27 mouse cellular contexts compared by ENCODE assay signal in the genomic region with DNA sequence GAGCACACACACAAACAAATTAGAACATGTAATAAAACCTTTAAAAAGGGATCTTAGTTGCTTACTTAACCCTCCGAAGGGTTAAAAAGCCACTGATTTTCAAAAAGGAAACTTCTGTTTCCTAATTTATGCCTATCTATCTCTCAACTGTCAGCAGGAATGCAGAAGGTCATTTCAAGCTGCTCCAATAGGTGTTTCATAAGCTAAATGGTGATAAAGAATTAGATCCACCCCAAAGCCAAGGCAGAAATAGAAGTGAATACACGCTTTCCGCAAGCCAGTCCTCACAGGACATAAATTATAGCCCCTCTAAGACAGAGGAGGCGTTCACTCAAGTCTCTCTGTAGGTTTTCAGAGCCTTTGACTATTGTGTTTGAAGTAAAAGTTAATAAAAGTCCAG.
DNase-seq lines count a peak whose midpoint lies in the region; ATAC-seq lines count a peak whose summit lies in the region.
"Had no signal": no experiment of that assay in that cellular context is flagged by ENCODE, and none has a peak within 500 bp of the region (broad histone marks: within the 10 kb centered on the region; RNA-seq: fewer than 3 reads in every experiment).

No protein-coding gene starts in this region.

- no peak overlapping the region for H3K4me2 ChIP-seq in midbrain, embryonic 11.5 days
- no peak overlapping the region for H3K4me2 ChIP-seq in midbrain, embryonic 16.5 days (ENCODE audit: low read length)
- no peak overlapping the region for H3K4me2 ChIP-seq in hindbrain, embryonic 16.5 days (ENCODE audit: low read length)
- H3K4me2 ChIP-seq: embryonic facial prominence, embryonic 13.5 days; embryonic facial prominence, embryonic 15.5 days; forebrain, embryonic 13.5 days; forebrain, embryonic 15.5 days had no signal

- no peak overlapping the region for H3K27ac ChIP-seq in midbrain, embryonic 11.5 days (ENCODE audit: low read depth, low read length)
- no peak overlapping the region for H3K27ac ChIP-seq in midbrain, embryonic 16.5 days (ENCODE audit: low read length)
- no peak overlapping the region for H3K27ac ChIP-seq in hindbrain, embryonic 16.5 days (ENCODE audit: low read depth, low read length)
- H3K27ac ChIP-seq: embryonic facial prominence, embryonic 13.5 days; embryonic facial prominence, embryonic 15.5 days; forebrain, embryonic 13.5 days; forebrain, embryonic 15.5 days had no signal

- H3K9ac ChIP-seq in midbrain, embryonic 11.5 days (ENCODE audit: low read length): no peak overlapping the region
- no peak overlapping the region for H3K9ac ChIP-seq in midbrain, embryonic 16.5 days (ENCODE audit: low read depth, low read length)
- H3K9ac ChIP-seq in hindbrain, embryonic 16.5 days (ENCODE audit: low read depth, low read length): no peak overlapping the region
- H3K9ac ChIP-seq: embryonic facial prominence, embryonic 13.5 days; embryonic facial prominence, embryonic 15.5 days; forebrain, embryonic 13.5 days; forebrain, embryonic 15.5 days; forebrain, postnatal 0 days had no signal

- H3K27me3 ChIP-seq in midbrain, embryonic 11.5 days (ENCODE audit: control insufficient read depth, insufficient read depth, low read length): no peaks in the 10 kb centered on the region
- H3K27me3 ChIP-seq in midbrain, embryonic 16.5 days (ENCODE audit: control insufficient read depth, insufficient read depth, low read depth, low read length): no peaks in the 10 kb centered on the region
- no peaks in the 10 kb centered on the region for H3K27me3 ChIP-seq in hindbrain, embryonic 16.5 days (replicated peaks; ENCODE audit: control insufficient read depth, insufficient read depth, low read length)
- H3K27me3 ChIP-seq: CH12.LX; embryonic facial prominence, embryonic 13.5 days; embryonic facial prominence, embryonic 15.5 days; forebrain, embryonic 13.5 days; forebrain, embryonic 15.5 days; Patski had no signal

- 92% methylated on average over 4 of the region's 4 CpGs for WGBS in midbrain, embryonic 11.5 days
- WGBS in midbrain, embryonic 16.5 days: 86% methylated on average over 4 of the region's 4 CpGs
- WGBS in hindbrain, embryonic 16.5 days: 83% methylated on average over 4 of the region's 4 CpGs

- H3K36me3 ChIP-seq in midbrain, embryonic 11.5 days (ENCODE audit: control insufficient read depth, insufficient read depth, low read length): no peaks in the 10 kb centered on the region
- H3K36me3 ChIP-seq in midbrain, embryonic 16.5 days (ENCODE audit: control insufficient read depth, insufficient read depth, low read length): no peaks in the 10 kb centered on the region
- H3K36me3 ChIP-seq in hindbrain, embryonic 16.5 days (ENCODE audit: control insufficient read depth, insufficient read depth, low read length): no peaks in the 10 kb centered on the region
- H3K36me3 ChIP-seq: embryonic facial prominence, embryonic 13.5 days; embryonic facial prominence, embryonic 15.5 days; forebrain, embryonic 15.5 days; G1E had no signal

- H3K4me3 ChIP-seq in midbrain, embryonic 11.5 days (ENCODE audit: low read depth, low read length): no peak overlapping the region
- H3K4me3 ChIP-seq in midbrain, embryonic 16.5 days (ENCODE audit: low read depth, low read length): no peak overlapping the region
- no peak overlapping the region for H3K4me3 ChIP-seq in hindbrain, embryonic 16.5 days (ENCODE audit: low read length)
- H3K4me3 ChIP-seq: embryonic facial prominence, embryonic 13.5 days; embryonic facial prominence, embryonic 15.5 days; forebrain, embryonic 13.5 days; forebrain, embryonic 15.5 days had no signal

- DNase-seq in midbrain, embryonic 11.5 days (ENCODE audit: low spot score, missing footprints): peak; percentile 17
- no peak for DNase-seq in ovary, postnatal 36 days (ENCODE audit: low spot score)
- DNase-seq: adrenal gland, adult 8-10 months; adrenal gland, postnatal 14 days; adrenal gland, postnatal 36 days; B cell, adult 2 months; cerebellum, adult 11-12 months; cerebellum, adult 2 months; cerebellum, adult 9-10 months; cerebellum, postnatal 10 days; cerebellum, postnatal 25 days; embryo, embryonic 11 days; forebrain, postnatal 0 days had no signal

- H3K4me1 ChIP-seq in midbrain, embryonic 11.5 days (ENCODE audit: control insufficient read depth, insufficient read depth, low read length): no peaks in the 10 kb centered on the region
- no peaks in the 10 kb centered on the region for H3K4me1 ChIP-seq in midbrain, embryonic 16.5 days (ENCODE audit: control insufficient read depth, insufficient read depth, low read length)
- H3K4me1 ChIP-seq in hindbrain, embryonic 16.5 days (ENCODE audit: control insufficient read depth, insufficient read depth, low read depth, low read length): no peaks in the 10 kb centered on the region
- H3K4me1 ChIP-seq: embryonic facial prominence, embryonic 15.5 days; forebrain, embryonic 13.5 days; forebrain, embryonic 15.5 days had no signal

- no peak for ATAC-seq in midbrain, embryonic 11.5 days (ENCODE audit: low FRiP score)
- ATAC-seq in midbrain, embryonic 16.5 days: no peak
- ATAC-seq in common myeloid progenitor, adult 5-6 weeks (replicated peaks; ENCODE audit: low read depth, poor library complexity, severe bottlenecking): peak; percentile 73
- peak; percentile 83 to 89 for ATAC-seq in hematopoietic stem cell, adult 5-6 weeks (replicated peaks in 1 of 2; ENCODE audit: insufficient read depth in 1 of 2, low FRiP score in 2 of 2, low TSS enrichment in 1 of 2, low read depth in 1 of 2, poor library complexity in 2 of 2, severe bottlenecking in 2 of 2)
- ATAC-seq in hindbrain, embryonic 16.5 days: no peak
- no peak for ATAC-seq in erythroblast, adult 5-6 weeks (replicated peaks; ENCODE audit: low FRiP score, poor library complexity, severe bottlenecking)
- ATAC-seq: activated CD4-positive, CD25-positive, alpha-beta regulatory T cell, adult 4 months; CD4-positive, CD25-positive, alpha-beta regulatory T cell, adult 4 months; forebrain, embryonic 13.5 days; forebrain, embryonic 15.5 days; forebrain, postnatal 0 days; Patski had no signal

- no peaks in the 10 kb centered on the region for H3K9me3 ChIP-seq in midbrain, embryonic 11.5 days (ENCODE audit: control insufficient read depth, low read length)
- no peaks in the 10 kb centered on the region for H3K9me3 ChIP-seq in midbrain, embryonic 16.5 days (replicated peaks; ENCODE audit: control insufficient read depth, low read length, poor library complexity, severe bottlenecking)
- no peaks in the 10 kb centered on the region for H3K9me3 ChIP-seq in hindbrain, embryonic 16.5 days (ENCODE audit: control insufficient read depth, low read length)
- H3K9me3 ChIP-seq: embryonic facial prominence, embryonic 13.5 days; embryonic facial prominence, embryonic 15.5 days; forebrain, embryonic 13.5 days; forebrain, embryonic 15.5 days; G1E had no signal

Comparison
In these comparisons a context has a peak if more than half of its experiments do, and no peak if none do; other contexts are left out.
1. ATAC-seq: peak in common myeloid progenitor, adult 5-6 weeks (single experiment) and hematopoietic stem cell, adult 5-6 weeks (2 of 2); none in midbrain, embryonic 11.5 days (single experiment), midbrain, embryonic 16.5 days (single experiment), hindbrain, embryonic 16.5 days (single experiment) and erythroblast, adult 5-6 weeks (single experiment).